Mouse (Mus musculus): ENCODE results near the gene Vtcn1.

DNA sequence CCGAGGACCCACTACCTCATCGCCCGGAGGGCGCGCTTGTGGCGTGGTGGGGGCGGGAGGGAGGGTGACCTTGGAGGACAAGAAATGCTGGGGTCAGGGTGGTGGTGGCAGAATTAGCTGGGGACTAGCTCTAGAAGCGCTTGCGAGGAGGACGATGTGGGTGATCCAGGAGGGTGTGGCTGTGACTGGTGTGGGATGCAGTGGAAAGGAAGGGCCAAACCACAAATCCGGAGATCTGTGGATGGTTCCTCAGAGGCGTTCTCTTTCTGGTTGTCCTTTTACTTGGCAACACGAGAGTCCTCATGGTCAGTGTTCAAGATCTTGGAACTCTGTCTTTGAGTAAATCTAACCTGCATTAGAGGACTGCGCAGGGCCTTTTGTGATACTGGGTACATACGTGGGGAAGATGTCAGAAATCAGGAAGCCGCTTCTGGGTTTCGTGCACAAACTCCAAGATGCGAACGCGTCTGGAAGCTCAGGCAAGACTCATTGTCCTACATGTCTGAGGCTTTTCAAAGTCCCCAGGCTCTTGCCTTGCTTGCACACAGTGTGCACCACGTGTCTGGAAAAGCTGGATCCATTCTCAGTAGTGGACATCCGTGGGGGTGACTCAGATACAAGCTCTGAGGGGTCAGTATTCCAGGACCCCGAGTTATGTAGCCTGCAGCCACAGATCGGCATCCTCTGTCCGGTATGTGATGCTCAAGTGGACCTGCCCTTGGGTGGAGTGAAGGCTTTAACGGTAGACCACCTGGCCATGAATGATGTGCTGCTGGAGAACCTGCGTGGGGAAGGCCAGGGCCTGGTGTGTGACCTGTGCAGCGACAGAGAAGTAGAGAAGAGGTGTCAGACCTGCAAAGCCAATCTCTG is 97.5 kb downstream of the Vtcn1 start:
- no peak for TF ChIP-seq CTCF (IDR thresholded peaks at IDR 0.05; ENCODE audit: control insufficient read depth, insufficient read depth, low read length)
- TF ChIP-seq POLR2A (IDR thresholded peaks at IDR 0.05; ENCODE audit: borderline replicate concordance, control insufficient read depth, low read depth, low read length) = no peak

All from bone marrow, adult 2 months (tissue).